ENCODE assay signal across 14 mouse cellular contexts in genomic region chr17:7876541-7876940, GRCm38 (mm10). TPM values are rescaled to one million over a fixed set of nuclear protein-coding genes. Genes with fewer than 3 reads are reported as not detected.
DNase-seq lines count a peak whose midpoint lies in the region; ATAC-seq and TF ChIP-seq lines count a peak whose summit lies in the region.
"Had no signal": no experiment of that assay in that cellular context is flagged by ENCODE, and none has a peak within 500 bp of the region (broad histone marks: within the 10 kb centered on the region; RNA-seq: fewer than 3 reads in every experiment).

No protein-coding gene starts in this region.

- 83% methylated on average over 13 of the region's 13 CpGs for WGBS in kidney, embryonic 15.5 days
- 86% methylated on average over 13 of the region's 13 CpGs for WGBS in kidney, adult 2 months
- WGBS in embryonic facial prominence, embryonic 13.5 days, result 91% methylated on average over 13 of the region's 13 CpGs
- WGBS in forebrain, postnatal 0 days, result 93% methylated on average over 13 of the region's 13 CpGs

- no peak for TF ChIP-seq EP300 in CH12.LX (IDR thresholded peaks at IDR 0.05; ENCODE audit: low read length)

- no peak for TF ChIP-seq POLR2A in kidney, adult 2 months (IDR thresholded peaks at IDR 0.05; ENCODE audit: low read depth, low read length)
- no peak for TF ChIP-seq POLR2A in CH12.LX (IDR thresholded peaks at IDR 0.05; ENCODE audit: low read depth, low read length)

- no peaks in the 10 kb centered on the region for H3K36me3 ChIP-seq in kidney, embryonic 15.5 days
- H3K36me3 ChIP-seq in kidney, adult 2 months (ENCODE audit: control insufficient read depth, insufficient read depth, low read length), result no peaks in the 10 kb centered on the region
- no peaks in the 10 kb centered on the region for H3K36me3 ChIP-seq in CH12.LX (replicated peaks in 1 of 2; ENCODE audit: control insufficient read depth in 1 of 2, insufficient read depth in 1 of 2, low read length in 1 of 2)
- H3K36me3 ChIP-seq in embryonic facial prominence, embryonic 13.5 days, result no peaks in the 10 kb centered on the region
- no peaks in the 10 kb centered on the region for H3K36me3 ChIP-seq in forebrain, postnatal 0 days (ENCODE audit: insufficient read depth)
- H3K36me3 ChIP-seq: forebrain, embryonic 12.5 days; heart, embryonic 12.5 days; hindbrain, embryonic 15.5 days had no signal

- H3K27me3 ChIP-seq in kidney, embryonic 15.5 days, result no peaks in the 10 kb centered on the region
- no peaks in the 10 kb centered on the region for H3K27me3 ChIP-seq in kidney, adult 2 months (replicated peaks; ENCODE audit: control insufficient read depth, insufficient read depth, low read length)
- H3K27me3 ChIP-seq in CH12.LX (replicated peaks), result no peaks in the 10 kb centered on the region
- no peaks in the 10 kb centered on the region for H3K27me3 ChIP-seq in embryonic facial prominence, embryonic 13.5 days
- no peaks in the 10 kb centered on the region for H3K27me3 ChIP-seq in forebrain, postnatal 0 days (ENCODE audit: insufficient read depth, low read length)
- H3K27me3 ChIP-seq: forebrain, embryonic 12.5 days; hindbrain, embryonic 15.5 days had no signal

- TF ChIP-seq RAD21 in CH12.LX (IDR thresholded peaks at IDR 0.05; ENCODE audit: low read depth, low read length), result no peak

- DNase-seq in kidney, adult 2 months, result no peak
- DNase-seq in CH12.LX (ENCODE audit: extremely low read depth), result no peak
- no peak for DNase-seq in thymus, postnatal 36 days
- no peak for DNase-seq in forebrain, postnatal 0 days
- DNase-seq: cerebellum, adult 2 months; cerebellum, postnatal 10 days; heart, postnatal 36 days had no signal

- no peak overlapping the region for H3K4me3 ChIP-seq in kidney, embryonic 15.5 days (replicated peaks)
- H3K4me3 ChIP-seq in kidney, adult 2 months (ENCODE audit: insufficient read depth, low read depth, low read length), result no peak overlapping the region
- H3K4me3 ChIP-seq in CH12.LX (replicated peaks in 1 of 3; ENCODE audit: low read depth in 2 of 3, low read length in 2 of 3, poor library complexity in 1 of 3), result peak overlapping the region in 2 of 3 experiments; percentile 19 to 54
- H3K4me3 ChIP-seq in embryonic facial prominence, embryonic 13.5 days, result no peak overlapping the region
- H3K4me3 ChIP-seq in forebrain, postnatal 0 days (ENCODE audit: low read depth, low read length), result no peak overlapping the region
- H3K4me3 ChIP-seq: forebrain, embryonic 12.5 days; heart, embryonic 12.5 days; hindbrain, embryonic 15.5 days had no signal

- no peak overlapping the region for H3K9ac ChIP-seq in kidney, embryonic 15.5 days
- no peak overlapping the region for H3K9ac ChIP-seq in CH12.LX (ENCODE audit: insufficient read depth, low read depth)
- no peak overlapping the region for H3K9ac ChIP-seq in embryonic facial prominence, embryonic 13.5 days
- no peak overlapping the region for H3K9ac ChIP-seq in forebrain, postnatal 0 days
- H3K9ac ChIP-seq: forebrain, embryonic 12.5 days; heart, embryonic 12.5 days; hindbrain, embryonic 15.5 days had no signal

- H3K27ac ChIP-seq in kidney, embryonic 15.5 days, result 0 out of 2 replicates have a peak overlapping the region, but pooled peaks have one; percentile 56
- H3K27ac ChIP-seq in kidney, adult 2 months (ENCODE audit: insufficient read depth, low read depth, low read length), result no peak overlapping the region
- H3K27ac ChIP-seq in CH12.LX (ENCODE audit: insufficient read depth, low read depth), result peak overlapping the region; percentile 72; the same call in 1 of the 2 replicates
- peak overlapping the region; percentile 58; the same call in 1 of the 2 replicates for H3K27ac ChIP-seq in embryonic facial prominence, embryonic 13.5 days
- no peak overlapping the region for H3K27ac ChIP-seq in forebrain, postnatal 0 days (ENCODE audit: low read depth, low read length)
- H3K27ac ChIP-seq: forebrain, embryonic 12.5 days; hindbrain, embryonic 15.5 days had no signal

- no peak for TF ChIP-seq CTCF in kidney, adult 2 months (conservative IDR thresholded peaks at IDR 0.05; ENCODE audit: insufficient read depth, insufficient read length, low read depth, low read length)
- TF ChIP-seq CTCF in CH12.LX (conservative IDR thresholded peaks at IDR 0.05 in 1 of 2, IDR thresholded peaks at IDR 0.05 in 1 of 2; ENCODE audit: low read depth in 2 of 2, low read length in 2 of 2), result no peak
- no peak for TF ChIP-seq CTCF in forebrain, postnatal 0 days (IDR thresholded peaks at IDR 0.05; ENCODE audit: low read depth)

- dilution Hi-C loops in CH12.LX (cut with MboI; ENCODE audit: extremely low pct_ligation_motif_present, extremely low pct_unique_long_range_greater_than_20kb, low sequenced_read_pairs), result no loop called here

- peaks cover 26% of the 10 kb centered on the region for H3K4me1 ChIP-seq in kidney, embryonic 15.5 days
- H3K4me1 ChIP-seq in kidney, adult 2 months (ENCODE audit: control insufficient read depth, insufficient read depth, low read length), result 0 out of 2 replicates have a peak, but pooled peaks cover 4% of the 10 kb centered on the region
- H3K4me1 ChIP-seq in CH12.LX (ENCODE audit: control insufficient read depth in 1 of 2, insufficient read depth in 2 of 2), result peaks cover 28 to 87% of the 10 kb centered on the region in 2 experiments
- H3K4me1 ChIP-seq in embryonic facial prominence, embryonic 13.5 days, result peaks cover 17% of the 10 kb centered on the region
- no peaks in the 10 kb centered on the region for H3K4me1 ChIP-seq in forebrain, postnatal 0 days (ENCODE audit: insufficient read depth)

- in situ Hi-C loops in CH12.LX (cut with MboI; ENCODE audit: low pct_ligation_motif_present, low pct_unique_long_range_greater_than_20kb, low sequenced_read_pairs), result no loop called here

- H3K79me2 ChIP-seq in CH12.LX (replicated peaks; ENCODE audit: control insufficient read depth, extremely low read depth, insufficient read depth, poor library complexity, severe bottlenecking), result no peaks in the 10 kb centered on the region

- no peak for ATAC-seq in kidney, embryonic 15.5 days (replicated peaks; ENCODE audit: low FRiP score)
- ATAC-seq in embryonic facial prominence, embryonic 13.5 days (ENCODE audit: insufficient number of reproducible peaks, insufficient read depth, low FRiP score, low TSS enrichment, low read depth), result no peak
- no peak for ATAC-seq in forebrain, postnatal 0 days
- ATAC-seq: forebrain, embryonic 16.5 days; inflammation-experienced regulatory T-cells, adult 6 months had no signal

- no peak overlapping the region for H3K4me2 ChIP-seq in kidney, embryonic 15.5 days
- H3K4me2 ChIP-seq in CH12.LX (ENCODE audit: insufficient read depth, low read depth, poor library complexity, severe bottlenecking), result no peak overlapping the region
- H3K4me2 ChIP-seq in embryonic facial prominence, embryonic 13.5 days, result no peak overlapping the region
- no peak overlapping the region for H3K4me2 ChIP-seq in forebrain, postnatal 0 days (ENCODE audit: low read depth)
- H3K4me2 ChIP-seq: heart, embryonic 12.5 days; hindbrain, embryonic 15.5 days had no signal

- H3K9me3 ChIP-seq in kidney, embryonic 15.5 days (replicated peaks), result no peaks in the 10 kb centered on the region
- peaks cover 12% of the 10 kb centered on the region for H3K9me3 ChIP-seq in CH12.LX (replicated peaks; ENCODE audit: low read length)
- H3K9me3 ChIP-seq in embryonic facial prominence, embryonic 13.5 days, result no peaks in the 10 kb centered on the region
- H3K9me3 ChIP-seq in forebrain, postnatal 0 days (ENCODE audit: low read length), result no peaks in the 10 kb centered on the region
- H3K9me3 ChIP-seq: forebrain, embryonic 12.5 days; heart, embryonic 12.5 days; hindbrain, embryonic 15.5 days had no signal

TF ChIP-seq in CH12.LX, 34 proteins besides CTCF, POLR2A, EP300 and RAD21:
- TF ChIP-seq IRF4 (IDR thresholded peaks at IDR 0.05; ENCODE audit: low read depth, low read length) (no peak), NELFE (IDR thresholded peaks at IDR 0.05; ENCODE audit: low read depth, low read length) (no peak), JUN (IDR thresholded peaks at IDR 0.05; ENCODE audit: insufficient read depth, low read depth, low read length) (no peak), BHLHE40 (IDR thresholded peaks at IDR 0.05; ENCODE audit: low read depth, low read length) (peak; percentile 68; the same call in 1 of the 2 replicates)

RNA-seq across cellular contexts. Expression of gene Tagap, which starts 49.3 kb away (rescaled TPM):
- 0.51 and 0.84 TPM in 2 replicates for polyA plus RNA-seq in kidney, embryonic 15.5 days (2015; fragmentation: Nextera tagmentation; extraction: Ambion mirVana)
- polyA plus RNA-seq in kidney, adult 2 months (2012; rRNA removed), result 0.91 and 1.8 TPM in 2 replicates
- total RNA-seq in CH12.LX (2012; rRNA removed) (16.3 and 16.4 TPM in 2 replicates), CH12.LX (2014; rRNA removed) (18.5 and 20.9 TPM in 2 replicates)
- polyA plus RNA-seq in CH12.LX (2012; ENCODE audit: insufficient read length, low read depth), result 12.9 and 14.2 TPM in 2 replicates
- 0.65 and 0.66 TPM in 2 replicates for polyA plus RNA-seq in embryonic facial prominence, embryonic 13.5 days (2015; fragmentation: Nextera tagmentation; extraction: Ambion mirVana)
- 0.23 and 0.62 TPM in 2 replicates for total RNA-seq in forebrain, postnatal 0 days (2014; rRNA removed)
- 0.28 and 0.47 TPM in 2 replicates for polyA plus RNA-seq in forebrain, postnatal 0 days (2015; fragmentation: Nextera tagmentation; extraction: Ambion mirVana)

RNA-seq across cellular contexts. Expression of gene Fndc1, which starts 49.4 kb away (rescaled TPM):
- polyA plus RNA-seq in kidney, embryonic 15.5 days (2015; fragmentation: Nextera tagmentation; extraction: Ambion mirVana), result 3.0 and 3.1 TPM in 2 replicates
- 2.0 TPM in 2 replicates for polyA plus RNA-seq in kidney, adult 2 months (2012; rRNA removed)
- total RNA-seq in CH12.LX (2012; rRNA removed) (0.17 and 0.25 TPM in 2 replicates), CH12.LX (2014; rRNA removed) (0.05 and 0.34 TPM in 2 replicates)
- 0.14 TPM in 1 of 2 replicates, not detected in the other for polyA plus RNA-seq in CH12.LX (2012; ENCODE audit: insufficient read length, low read depth)
- 22.5 and 23.5 TPM in 2 replicates for polyA plus RNA-seq in embryonic facial prominence, embryonic 13.5 days (2015; fragmentation: Nextera tagmentation; extraction: Ambion mirVana)
- 2.5 and 8.5 TPM in 2 replicates for total RNA-seq in forebrain, postnatal 0 days (2014; rRNA removed)
- 4.9 and 5.6 TPM in 2 replicates for polyA plus RNA-seq in forebrain, postnatal 0 days (2015; fragmentation: Nextera tagmentation; extraction: Ambion mirVana)
- polyA plus RNA-seq: inflammation-experienced regulatory T-cells, adult 6 months had no signal

Comparison
In these comparisons a context has a peak if more than half of its experiments do, and no peak if none do; other contexts are left out.
1. H3K27ac ChIP-seq: peak in kidney, embryonic 15.5 days (single experiment), CH12.LX (single experiment) and embryonic facial prominence, embryonic 13.5 days (single experiment); none in kidney, adult 2 months (single experiment) and forebrain, postnatal 0 days (single experiment).
2. H3K4me3 ChIP-seq: peak in CH12.LX (2 of 3); none in kidney, embryonic 15.5 days (single experiment), kidney, adult 2 months (single experiment), embryonic facial prominence, embryonic 13.5 days (single experiment) and forebrain, postnatal 0 days (single experiment).